Mouse (Mus musculus) bone marrow, adult 2 months (tissue): ENCODE results near the gene Ugt1a6b. TPM values are rescaled to one million over a fixed set of nuclear protein-coding genes. Genes with fewer than 3 reads are reported as not detected.

Experiments
- H3K27ac ChIP-seq: fragments of 200-500 bp; 2 replicates; pipeline ENCODE4 v1.5.1; 2012; ENCODE audit warnings: low read depth, mild to moderate bottlenecking, control low read depth, inconsistent platforms, low read length; ENCODE audit not compliant: control insufficient read depth, poor library complexity, insufficient read depth
- H3K4me1 ChIP-seq: fragments of 200-500 bp; 2 replicates; pipeline ENCODE4 v1.6.1; 2011; ENCODE audit warnings: low read length; ENCODE audit not compliant: control insufficient read depth, insufficient read depth
- H3K4me3 ChIP-seq: fragments of 200-500 bp; replicated peaks from 2 replicates; pipeline ENCODE3; 2011; ENCODE audit warnings: mild to moderate bottlenecking, low read depth, low read length, control low read depth; ENCODE audit not compliant: control insufficient read depth
- CTCF ChIP-seq: fragments of 200-500 bp; IDR thresholded peaks from 2 replicates; pipeline ENCODE4 v1.5.1; 2011; ENCODE audit warnings: low read length, control low read depth; ENCODE audit not compliant: control insufficient read depth, insufficient read depth
- POLR2A ChIP-seq: fragments of 200-500 bp; IDR thresholded peaks from 2 replicates; pipeline ENCODE4 v1.6.1; 2011; ENCODE audit warnings: low read depth, mild to moderate bottlenecking, control low read depth, low read length, borderline replicate concordance; ENCODE audit not compliant: control insufficient read depth
- WGBS: fragments of 180-500 bp; shearing (Covaris S2); methylation state at CpG from one replicate; pipeline ENCODE4 v1.1.7; 2018; 5-methylcytosine and 5-hydroxymethylcytosine counted together
- polyA plus RNA-seq: library from polyadenylated mRNA; stranded (reverse); fragments of >200 nt; gene quantifications from 2 replicates; pipeline ENCODE4 v1.2.4, GENCODE M21; 2011; ENCODE audit warnings: low replicate concordance; ENCODE audit not compliant: missing spikeins, insufficient read depth, insufficient read length

Gene Ugt1a6b
- polyA plus RNA-seq, 1 experiment, result 6.5 TPM

DNA sequence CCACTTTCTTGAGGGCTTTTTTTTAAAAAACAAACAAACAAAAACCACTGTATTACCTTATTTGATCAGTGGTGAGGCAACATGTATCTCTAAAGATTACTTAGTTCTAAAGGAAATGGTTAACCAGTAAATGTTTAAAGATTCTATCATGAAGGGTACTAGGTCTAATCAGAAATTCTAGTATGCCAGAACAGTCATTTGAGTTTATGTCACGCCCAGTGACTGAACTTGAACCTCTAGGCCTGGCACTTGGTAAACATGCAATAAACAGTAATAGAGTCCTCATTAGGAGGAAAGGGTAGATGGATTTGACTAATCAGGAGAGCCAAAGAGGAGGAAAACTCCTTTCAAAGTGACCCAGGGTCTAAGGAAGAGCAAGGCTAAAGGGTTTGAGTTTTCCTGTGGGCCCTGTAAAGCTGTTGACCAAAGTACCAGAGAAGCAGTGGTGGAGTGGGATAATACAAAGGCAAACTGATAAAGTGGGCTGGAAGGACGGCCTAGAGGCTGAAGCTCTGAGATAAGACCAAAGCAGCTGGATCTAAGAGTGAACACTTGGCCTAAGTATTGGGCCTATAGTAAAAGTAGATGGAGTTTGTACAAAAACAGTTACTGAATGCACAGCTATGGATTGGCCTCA is 103.9 kb downstream of the Ugt1a6b start:
- Histone ChIP-seq H3K4me3 (no peak overlapping the region), H3K27ac (peak overlapping the region; percentile 29; the same call in 1 of the 2 replicates), H3K4me1 (no peaks in the 10 kb centered on the region; the same call in 1 of the 2 replicates)
- 50% methylated on average over 2 of the region's 2 CpGs for WGBS
- TF ChIP-seq POLR2A, result no peak
- no peak for TF ChIP-seq CTCF

DNA sequence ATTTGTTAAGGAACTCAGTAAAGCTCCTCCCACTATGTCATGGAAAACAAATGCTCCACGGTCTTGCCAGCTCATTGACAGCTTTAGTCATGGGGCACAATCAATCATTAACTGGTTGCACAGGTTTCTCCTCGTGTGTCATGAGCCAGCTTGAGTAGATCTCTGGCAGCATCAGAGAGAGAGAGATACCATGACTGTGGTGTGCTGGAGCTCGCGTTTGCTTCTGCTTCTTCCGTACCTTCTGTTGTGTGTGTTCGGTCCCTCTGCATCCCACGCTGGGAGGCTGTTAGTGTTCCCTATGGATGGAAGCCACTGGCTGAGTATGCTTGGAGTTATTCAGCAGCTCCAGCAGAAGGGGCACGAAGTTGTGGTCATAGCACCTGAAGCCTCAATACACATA is 108.8 kb downstream of the Ugt1a6b start, which contains the start of gene Ugt1a1:
Gene Ugt1a1, plus strand, starts transcription at position 148 of the 400 bp plus-strand sequence.
- no peak within 1 kb of the TSS for H3K27ac ChIP-seq
- H3K4me3 ChIP-seq, result no peak within 1 kb of the TSS
- 68% methylated on average over 8 of the region's 8 CpGs for WGBS
- no peaks in the 10 kb centered on the region; the same call in 1 of the 2 replicates for H3K4me1 ChIP-seq
- TF ChIP-seq CTCF, result no peak
- TF ChIP-seq POLR2A, result no peak

DNA sequence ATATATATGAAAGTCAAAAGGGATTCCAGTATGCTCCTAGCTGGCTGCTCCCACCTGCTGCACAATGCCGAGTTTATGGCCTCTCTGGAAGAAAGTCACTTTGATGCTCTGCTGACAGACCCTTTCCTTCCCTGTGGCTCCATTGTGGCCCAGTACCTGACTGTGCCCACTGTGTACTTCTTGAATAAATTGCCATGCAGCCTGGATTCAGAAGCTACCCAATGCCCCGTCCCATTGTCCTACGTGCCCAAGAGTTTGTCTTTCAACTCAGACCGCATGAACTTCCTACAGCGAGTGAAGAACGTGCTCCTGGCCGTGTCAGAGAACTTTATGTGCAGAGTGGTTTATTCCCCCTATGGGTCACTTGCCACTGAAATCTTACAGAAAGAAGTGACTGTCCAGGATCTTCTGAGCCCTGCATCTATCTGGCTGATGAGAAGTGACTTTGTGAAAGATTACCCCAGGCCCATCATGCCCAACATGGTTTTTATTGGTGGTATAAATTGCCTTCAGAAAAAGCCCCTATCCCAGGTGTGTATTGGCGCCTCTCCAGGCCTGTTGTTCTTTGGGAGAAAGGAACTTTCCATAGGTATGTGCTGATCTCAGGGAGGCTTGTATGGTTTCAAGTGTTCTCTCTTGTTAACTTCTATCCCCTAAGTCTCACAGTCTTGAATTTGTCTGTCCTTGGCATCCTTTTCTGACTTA is 109.4 kb downstream of the Ugt1a6b start:
- H3K4me1 ChIP-seq, result no peaks in the 10 kb centered on the region; the same call in 1 of the 2 replicates
- 60% methylated on average over 8 of the region's 8 CpGs for WGBS
- H3K4me3 ChIP-seq, result no peak overlapping the region
- no peak overlapping the region for H3K27ac ChIP-seq
- no peak for TF ChIP-seq CTCF
- TF ChIP-seq POLR2A, result no peak

- Histone ChIP-seq H3K27ac (no peak overlapping the region), H3K4me3 (no peak overlapping the region), H3K4me1 (no peaks in the 10 kb centered on the region; the same call in 1 of the 2 replicates)
- 65% methylated on average over 1 of the region's 1 CpGs for WGBS
- TF ChIP-seq POLR2A, result no peak
- no peak for TF ChIP-seq CTCF
These were observed 110.0 kb downstream of the Ugt1a6b start for GRCm38 (mm10) chr1:88213061-88213460.

DNA sequence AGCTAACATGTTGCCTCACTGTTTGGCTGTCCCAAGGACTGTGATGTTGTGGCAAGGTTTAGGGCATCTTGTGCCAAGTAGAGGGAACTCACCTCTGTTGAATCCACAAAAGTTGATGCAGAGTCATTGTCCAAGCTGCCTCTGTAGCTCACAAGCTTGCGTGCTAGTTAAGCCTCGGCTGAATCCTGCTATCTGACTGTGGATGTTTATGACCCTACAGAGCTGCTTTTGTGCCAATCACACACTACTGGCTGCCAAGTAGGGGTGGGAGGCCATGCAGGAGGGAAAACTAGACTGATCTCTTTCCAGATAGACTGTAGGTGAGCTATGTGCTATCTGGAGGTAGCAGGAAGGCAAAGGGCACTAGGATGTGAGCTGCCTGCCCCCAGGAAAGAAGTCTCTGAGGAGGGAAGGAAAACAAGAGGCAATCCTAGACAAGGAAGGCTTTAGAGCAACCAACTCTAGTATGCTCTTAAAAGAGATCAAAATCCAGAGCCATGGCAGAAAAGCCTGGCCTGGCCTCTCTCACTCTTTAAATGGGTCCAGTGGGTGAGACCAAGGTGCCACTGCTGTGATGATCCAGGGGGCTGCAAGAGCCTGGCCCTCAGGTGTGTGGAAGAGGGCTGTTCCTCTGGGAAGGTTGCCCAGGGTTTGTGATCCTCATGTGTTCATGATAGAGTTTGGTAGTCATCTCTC is 110.9 kb downstream of the Ugt1a6b start:
- H3K27ac ChIP-seq, result no peak overlapping the region
- no peaks in the 10 kb centered on the region for H3K4me1 ChIP-seq
- H3K4me3 ChIP-seq, result no peak overlapping the region
- TF ChIP-seq POLR2A, result no peak
- no peak for TF ChIP-seq CTCF
- WGBS, result 72% methylated on average over 2 of the region's 2 CpGs

DNA sequence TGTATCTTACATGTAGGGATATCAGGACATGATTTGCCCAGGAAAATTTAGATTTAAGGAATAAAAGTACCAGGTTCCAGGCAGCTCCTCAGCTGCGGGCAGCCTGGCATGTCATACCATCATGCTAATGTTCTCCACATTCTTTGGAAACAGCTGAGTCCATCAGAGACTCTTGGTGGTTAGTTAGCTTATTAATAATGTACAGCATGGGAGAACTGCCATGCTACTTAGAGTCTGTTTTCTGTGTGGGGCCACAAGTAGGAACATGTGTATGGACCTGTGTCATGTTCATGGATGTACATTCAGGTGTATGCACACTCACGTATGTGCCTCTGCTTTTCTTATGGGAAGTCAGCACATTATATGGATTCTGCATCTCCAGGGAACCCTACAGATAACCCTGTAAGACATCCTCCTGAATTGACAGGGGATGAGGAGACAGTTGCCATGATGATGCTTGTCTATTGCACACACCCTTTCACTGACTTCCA is 111.5 kb downstream of the Ugt1a6b start:
- H3K4me3 ChIP-seq, result no peak overlapping the region
- TF ChIP-seq POLR2A (no peak), CTCF (no peak)

DNA sequence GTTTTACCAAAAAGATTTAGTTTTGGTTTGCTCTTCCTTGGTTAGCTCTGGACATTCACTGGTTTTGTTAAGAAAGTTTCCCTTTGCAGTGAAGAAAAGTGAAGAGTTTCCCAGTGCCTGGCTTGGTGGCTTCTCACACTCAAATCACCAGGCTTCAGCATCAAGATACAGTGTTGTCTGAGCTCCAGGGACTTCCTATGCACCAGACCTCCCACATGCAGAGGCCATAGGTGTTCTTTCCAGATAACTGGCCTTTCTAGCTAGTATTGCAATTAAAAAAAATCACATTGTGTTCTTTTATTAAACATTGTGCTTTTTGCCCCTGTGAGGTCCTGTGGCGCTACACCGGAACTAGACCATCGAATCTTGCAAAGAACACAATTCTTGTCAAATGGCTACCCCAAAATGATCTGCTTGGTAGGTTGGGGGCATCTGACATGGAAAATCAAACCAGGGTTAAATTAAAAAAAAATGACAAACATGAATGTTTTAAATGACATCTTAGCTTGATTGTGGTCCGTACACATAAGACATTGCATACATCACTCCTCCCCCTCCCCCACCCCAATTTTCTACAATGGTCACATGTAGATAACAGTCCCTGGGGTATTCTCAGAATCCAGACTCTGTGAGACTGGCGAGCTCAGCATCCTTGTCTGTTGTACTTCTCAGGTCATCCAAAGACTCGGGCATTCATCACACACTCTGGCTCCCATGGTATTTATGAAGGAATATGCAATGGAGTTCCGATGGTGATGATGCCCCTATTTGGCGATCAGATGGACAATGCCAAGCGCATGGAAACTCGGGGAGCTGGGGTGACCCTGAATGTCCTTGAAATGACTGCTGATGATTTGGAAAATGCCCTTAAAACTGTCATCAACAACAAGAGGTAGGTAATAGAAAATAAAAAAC is 112.7 kb downstream of the Ugt1a6b start:
- H3K4me1 ChIP-seq, result no peaks in the 10 kb centered on the region
- no peak for TF ChIP-seq CTCF
- no peak for TF ChIP-seq POLR2A
- 66% methylated on average over 10 of the region's 10 CpGs for WGBS

More for the DNA sequence above, 111.5 kb downstream of the Ugt1a6b start:
- Histone ChIP-seq H3K27ac (no peak overlapping the region), H3K4me1 (no peaks in the 10 kb centered on the region)
- WGBS, result 74% methylated on average over 2 of the region's 2 CpGs

DNA sequence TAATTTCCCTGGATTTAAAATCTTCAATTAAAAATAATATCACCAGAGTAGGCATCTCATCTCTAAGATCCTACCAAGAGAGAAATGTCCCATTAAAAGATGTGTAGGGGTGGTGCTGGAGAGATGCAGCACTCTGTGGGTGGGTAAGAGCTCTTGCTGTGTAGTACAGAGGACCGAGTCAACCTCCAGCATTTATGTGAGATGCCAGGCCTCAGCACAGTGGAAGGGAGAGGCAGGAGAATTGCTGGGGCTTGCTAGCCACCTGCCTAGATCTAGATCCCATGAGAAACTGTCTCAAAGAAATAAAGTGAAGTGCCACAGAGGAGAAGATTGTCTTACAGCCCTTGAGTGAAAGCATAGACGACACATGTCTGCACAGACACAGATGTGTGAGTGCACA is 113.5 kb downstream of the Ugt1a6b start:
- 52% methylated on average over 2 of the region's 2 CpGs for WGBS
- H3K4me1 ChIP-seq, result no peaks in the 10 kb centered on the region
- H3K4me3 ChIP-seq, result no peak overlapping the region
- TF ChIP-seq POLR2A, result no peak
- no peak overlapping the region for H3K27ac ChIP-seq

More for the DNA sequence above, 112.7 kb downstream of the Ugt1a6b start:
- no peak overlapping the region for H3K4me3 ChIP-seq
- no peak overlapping the region for H3K27ac ChIP-seq
